Mouse (Mus musculus) CD8-positive naive resting alpha-beta T cell, adult 2 months (primary cell): Measurements from ENCODE around the gene Vmn2r37.
"Not testable (repeated sequence)": the region's sequence is repeated elsewhere in the genome, so short reads cannot be mapped to it uniquely, and the experiment has no call there.

Experiments
- DNase-seq, 2 experiments: peaks; one replicate each; pipeline ENCODE4 v3.0.0; 2022; ENCODE audit warnings: low read depth in 2 of 2, low spot score in 2 of 2

The Vmn2r37 gene

GRCm38 (mm10) chr7:9223553-9223952 is at the start of gene Vmn2r37:
Gene Vmn2r37, minus strand, starts transcription at chr7:9223653.
- not testable (repeated sequence) for DNase-seq
